Mouse (Mus musculus) MEL (cell line): ENCODE results near the gene Scn1b. TPM values are rescaled to one million over a fixed set of nuclear protein-coding genes. Genes with fewer than 3 reads are reported as not detected.

Source experiments
- DNase-seq: peaks from one replicate; pipeline ENCODE4 v3.0.0; 2011; ENCODE audit warnings: low read depth, low spot score
- H3K27ac ChIP-seq: 2 replicates; pipeline ENCODE4 v1.5.1; 2012; ENCODE audit warnings: low read depth, mild to moderate bottlenecking, control low read depth, low read length, moderate library complexity; ENCODE audit not compliant: control insufficient read depth
- H3K27me3 ChIP-seq, 2 experiments: fragments of 150-350 bp in 1 of 2; sonication (generic) in 1 of 2; 2 replicates each; pipeline ENCODE4 v1.6.1; 2012; ENCODE audit warnings: low read length in 2 of 2, mild to moderate bottlenecking in 2 of 2, improper control_type of control experiment in 1 of 2, moderate library complexity in 1 of 2; ENCODE audit not compliant: insufficient read depth in 2 of 2, control insufficient read depth in 1 of 2
- H3K36me3 ChIP-seq, 2 experiments: 2 replicates each; pipeline ENCODE4 v1.6.1; 2012 to 2014; ENCODE audit warnings: low read length in 2 of 2, improper control_type of control experiment in 1 of 2, inconsistent platforms in 1 of 2, mild to moderate bottlenecking in 1 of 2; ENCODE audit not compliant: insufficient read depth in 2 of 2, control insufficient read depth in 1 of 2
- H3K4me1 ChIP-seq, 2 experiments: fragments of 150-350 bp in 1 of 2; sonication (generic) in 1 of 2; 2 replicates each; pipeline ENCODE4 v1.6.1; 2012; ENCODE audit warnings: low read length in 2 of 2, improper control_type of control experiment in 1 of 2, mild to moderate bottlenecking in 1 of 2; ENCODE audit not compliant: insufficient read depth in 2 of 2, control insufficient read depth in 1 of 2
- H3K4me3 ChIP-seq, 2 experiments: fragments of 150-350 bp in 1 of 2; sonication (generic) in 1 of 2; 2 replicates each; pipeline ENCODE4 v1.5.1; 2012; ENCODE audit warnings: low read depth in 2 of 2, low read length in 2 of 2, mild to moderate bottlenecking in 2 of 2, moderate library complexity in 2 of 2, control low read depth in 1 of 2, improper control_type of control experiment in 1 of 2; ENCODE audit not compliant: control insufficient read depth in 1 of 2, insufficient read depth in 1 of 2
- H3K79me2 ChIP-seq: 2 replicates; pipeline ENCODE4 v1.6.1; 2012; ENCODE audit warnings: mild to moderate bottlenecking, low read length, moderate library complexity; ENCODE audit not compliant: control insufficient read depth, poor library complexity, insufficient read depth
- H3K9ac ChIP-seq: 2 replicates; pipeline ENCODE4 v1.6.1; 2012; ENCODE audit warnings: low read depth, mild to moderate bottlenecking, control low read depth, low read length, moderate library complexity; ENCODE audit not compliant: control insufficient read depth, poor library complexity, severe bottlenecking
- H3K9me3 ChIP-seq: fragments of 150-350 bp; sonication (generic); replicated peaks from 2 replicates; pipeline ENCODE4 v1.6.1; 2012; ENCODE audit warnings: mild to moderate bottlenecking, low read length, improper control_type of control experiment, moderate library complexity; ENCODE audit not compliant: insufficient read depth
- BHLHE40 ChIP-seq: IDR thresholded peaks from 2 replicates; pipeline ENCODE4 v1.6.1; 2012; ENCODE audit warnings: low read depth, mild to moderate bottlenecking, inconsistent platforms, low read length, improper control_type of control experiment, borderline replicate concordance
- CHD2 ChIP-seq: IDR thresholded peaks from 2 replicates; pipeline ENCODE4 v1.6.1; 2011; ENCODE audit warnings: low read length, improper control_type of control experiment
- CTCF ChIP-seq, 3 experiments: IDR thresholded peaks in 2 of 3; conservative IDR thresholded peaks in 1 of 3; 2 replicates each; pipeline ENCODE4 v1.5.1; 2011 to 2012; ENCODE audit warnings: low read length in 3 of 3, low read depth in 2 of 3, mild to moderate bottlenecking in 2 of 3, improper control_type of control experiment in 1 of 3, inconsistent platforms in 1 of 3, mixed read lengths in 1 of 3, moderate library complexity in 1 of 3; ENCODE audit not compliant: control insufficient read depth in 1 of 3, insufficient read depth in 1 of 3, poor library complexity in 1 of 3, severe bottlenecking in 1 of 3
- E2F4 ChIP-seq: IDR thresholded peaks from 2 replicates; pipeline ENCODE4 v1.6.1; 2011; ENCODE audit warnings: low read depth, low read length, improper control_type of control experiment, borderline replicate concordance
- EP300 ChIP-seq, 2 experiments: IDR thresholded peaks; 2 replicates each; pipeline ENCODE4 v1.6.1; 2011; ENCODE audit warnings: improper control_type of control experiment in 2 of 2, low read length in 2 of 2, low read depth in 1 of 2, mild to moderate bottlenecking in 1 of 2
- ETS1 ChIP-seq: IDR thresholded peaks from 2 replicates; pipeline ENCODE4 v1.6.1; 2012; ENCODE audit warnings: low read depth, mild to moderate bottlenecking, inconsistent platforms, low read length, improper control_type of control experiment, moderate library complexity
- KAT2A ChIP-seq: conservative IDR thresholded peaks from 2 replicates; pipeline ENCODE4 v1.6.1; 2012; ENCODE audit warnings: low read depth, low read length, improper control_type of control experiment, inconsistent platforms
- MAFK ChIP-seq: IDR thresholded peaks from 2 replicates; pipeline ENCODE4 v1.6.1; 2011; ENCODE audit warnings: low read depth, mild to moderate bottlenecking, low read length, improper control_type of control experiment, borderline replicate concordance
- MAX ChIP-seq: IDR thresholded peaks from 2 replicates; pipeline ENCODE4 v1.6.1; 2011; ENCODE audit warnings: low read length, improper control_type of control experiment
- MXI1 ChIP-seq: IDR thresholded peaks from 2 replicates; pipeline ENCODE4 v1.6.1; 2011; ENCODE audit warnings: mild to moderate bottlenecking, low read depth, low read length, improper control_type of control experiment
- NELFE ChIP-seq: IDR thresholded peaks from 2 replicates; pipeline ENCODE4 v1.6.1; 2011; ENCODE audit warnings: low read depth, low read length, improper control_type of control experiment
- NRF1 ChIP-seq: IDR thresholded peaks from 2 replicates; pipeline ENCODE4 v1.6.1; 2014; ENCODE audit warnings: low read depth, mild to moderate bottlenecking, inconsistent platforms, low read length, improper control_type of control experiment, moderate library complexity; ENCODE audit not compliant: poor library complexity, insufficient read depth, severe bottlenecking
- POLR2AphosphoS5 ChIP-seq: IDR thresholded peaks from 2 replicates; pipeline ENCODE4 v1.6.1; 2012; ENCODE audit warnings: low read depth, borderline replicate concordance, mild to moderate bottlenecking, inconsistent platforms, low read length, moderate library complexity, mixed read lengths
- RAD21 ChIP-seq: IDR thresholded peaks from 2 replicates; pipeline ENCODE4 v1.6.1; 2011; ENCODE audit warnings: mild to moderate bottlenecking, low read depth, low read length, improper control_type of control experiment
- SIN3A ChIP-seq: IDR thresholded peaks from 2 replicates; pipeline ENCODE4 v1.6.1; 2012; ENCODE audit warnings: low read length, improper control_type of control experiment, inconsistent platforms
- SMC3 ChIP-seq: IDR thresholded peaks from 2 replicates; pipeline ENCODE4 v1.6.1; 2011; ENCODE audit warnings: low read depth, low read length, improper control_type of control experiment
- TAL1 ChIP-seq: IDR thresholded peaks from 2 replicates; pipeline ENCODE4 v1.6.1; 2012; ENCODE audit warnings: mild to moderate bottlenecking, inconsistent platforms, low read length, moderate library complexity, mixed read lengths
- TBP ChIP-seq: IDR thresholded peaks from 2 replicates; pipeline ENCODE4 v1.8.0; 2011; ENCODE audit warnings: low read depth, low read length, improper control_type of control experiment
- UBTF ChIP-seq: IDR thresholded peaks from 2 replicates; pipeline ENCODE4 v1.6.1; 2012; ENCODE audit warnings: low read depth, mild to moderate bottlenecking, inconsistent platforms, low read length, improper control_type of control experiment, moderate library complexity, borderline replicate concordance; ENCODE audit not compliant: insufficient read depth
- USF2 ChIP-seq, 2 experiments: IDR thresholded peaks; 2 replicates each; pipeline ENCODE4 v1.6.1; 2011 to 2012; ENCODE audit warnings: improper control_type of control experiment in 2 of 2, low read length in 2 of 2, borderline replicate concordance in 1 of 2, inconsistent platforms in 1 of 2, low read depth in 1 of 2, mild to moderate bottlenecking in 1 of 2; ENCODE audit not compliant: insufficient read depth in 1 of 2
- ZC3H11A ChIP-seq: IDR thresholded peaks from 2 replicates; pipeline ENCODE4 v1.6.1; 2012; ENCODE audit warnings: low read depth, mild to moderate bottlenecking, inconsistent platforms, low read length, improper control_type of control experiment
- ZKSCAN1 ChIP-seq: IDR thresholded peaks from 2 replicates; pipeline ENCODE4 v1.6.1; 2012; ENCODE audit warnings: low read depth, mild to moderate bottlenecking, inconsistent platforms, low read length, improper control_type of control experiment, moderate library complexity
- ZNF384 ChIP-seq: IDR thresholded peaks from 2 replicates; pipeline ENCODE4 v1.6.1; 2012; ENCODE audit warnings: low read depth, mild to moderate bottlenecking, inconsistent platforms, low read length, improper control_type of control experiment
- polyA plus RNA-seq, 2 experiments: library from polyadenylated mRNA; stranded (reverse) in 1 of 2; unstranded in 1 of 2; fragments of >175 nt in 1 of 2; fragments of >200 nt in 1 of 2; gene quantifications; 2 replicates each; pipeline versions ENCODE4 v1.2.1 to v1.2.4; 2012; ENCODE audit warnings: low replicate concordance in 2 of 2, low read depth in 1 of 2; ENCODE audit not compliant: insufficient read length in 2 of 2, insufficient read depth in 1 of 2, missing spikeins in 1 of 2
- total RNA-seq: library from RNA; depleted of rRNA; stranded (reverse); fragments of 300-350 nt; gene quantifications from 2 replicates; pipeline ENCODE4 v1.2.3, GENCODE M21; 2012

Scn1b gene
- total and polyA plus RNA-seq, 3 experiments, result not detected

DNA sequence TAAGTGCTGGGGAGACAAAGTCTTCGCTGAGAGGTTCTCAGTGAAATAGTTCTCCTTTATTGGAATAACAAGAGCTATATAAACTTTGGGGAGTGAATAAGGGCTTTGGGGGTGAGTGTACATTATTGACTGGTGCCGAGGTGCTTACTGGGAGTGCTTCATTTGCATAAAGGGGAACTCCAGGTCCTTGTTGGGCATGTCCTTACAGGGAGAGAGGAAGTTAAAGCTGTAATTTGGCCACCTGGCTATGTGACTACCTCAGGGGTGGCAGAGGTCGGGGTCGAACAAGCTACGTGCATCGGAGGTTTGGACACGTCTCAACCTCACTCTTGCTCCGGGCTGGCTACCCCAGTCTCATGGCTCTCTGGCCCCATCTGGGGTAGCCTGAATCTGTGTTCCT, 47.7 kb upstream of the Scn1b start:
- Histone ChIP-seq H3K4me1 (peaks cover 0 to 9% of the 10 kb centered on the region in 2 experiments; a peak in 2 of 4 replicates), H3K9ac (no peak overlapping the region), H3K4me3 (no peak overlapping the region), H3K36me3 (no peaks in the 10 kb centered on the region; a peak in 1 of 4 replicates), H3K9me3 (no peaks in the 10 kb centered on the region), H3K27me3 (no peaks in the 10 kb centered on the region), H3K27ac (no peak overlapping the region), H3K79me2 (no peaks in the 10 kb centered on the region)
- peak; percentile 46 for DNase-seq
- TF ChIP-seq TBP, result no peak
- no peak for TF ChIP-seq TAL1
- TF ChIP-seq POLR2AphosphoS5, result no peak
- no peak for TF ChIP-seq NRF1
- TF ChIP-seq BHLHE40, result no peak
- no peak for TF ChIP-seq MXI1
- TF ChIP-seq CHD2, result no peak
- TF ChIP-seq SIN3A, result no peak
- TF ChIP-seq USF2 (IDR thresholded peaks at IDR 0.05; ENCODE audit: borderline replicate concordance in 1 of 2, insufficient read depth in 1 of 2, low read depth in 1 of 2, low read length in 2 of 2), result no peak
- no peak for TF ChIP-seq UBTF
- TF ChIP-seq ETS1, result no peak
- TF ChIP-seq MAFK, result no peak
- no peak for TF ChIP-seq KAT2A
- TF ChIP-seq ZKSCAN1, result no peak
- no peak for TF ChIP-seq E2F4
- no peak for TF ChIP-seq CTCF (IDR thresholded peaks at IDR 0.05 in 2 of 3, conservative IDR thresholded peaks at IDR 0.05 in 1 of 3; ENCODE audit: control insufficient read depth in 1 of 3, insufficient read depth in 1 of 3, low read depth in 2 of 3, low read length in 3 of 3, poor library complexity in 1 of 3, severe bottlenecking in 1 of 3)
- TF ChIP-seq MAX, result no peak
- no peak for TF ChIP-seq EP300 (IDR thresholded peaks at IDR 0.05; ENCODE audit: low read depth in 1 of 2, low read length in 2 of 2)
- TF ChIP-seq ZNF384, result no peak

- peak; percentile 79 for DNase-seq
- no peaks in the 10 kb centered on the region for H3K27me3 ChIP-seq
- peaks cover 0 to 9% of the 10 kb centered on the region in 2 experiments; a peak in 2 of 4 replicates for H3K4me1 ChIP-seq
These were observed 45.4 kb upstream of the Scn1b start for GRCm38 (mm10) chr7:31172238-31172637.

More at GRCm38 (mm10) chr7:31172238-31172637, 45.4 kb upstream of the Scn1b start:
- peak; percentile 66 to 83 (median 81) for TF ChIP-seq CTCF (IDR thresholded peaks at IDR 0.05 in 2 of 3, conservative IDR thresholded peaks at IDR 0.05 in 1 of 3; ENCODE audit: control insufficient read depth in 1 of 3, insufficient read depth in 1 of 3, low read depth in 2 of 3, low read length in 3 of 3, poor library complexity in 1 of 3, severe bottlenecking in 1 of 3)
- TF ChIP-seq ZC3H11A, result peak; percentile 64
- TF ChIP-seq NELFE, result no peak
- TF ChIP-seq EP300 (IDR thresholded peaks at IDR 0.05; ENCODE audit: low read depth in 1 of 2, low read length in 2 of 2), result no peak
- no peak for TF ChIP-seq POLR2AphosphoS5
- TF ChIP-seq SMC3, result peak; percentile 77
- TF ChIP-seq RAD21, result peak; percentile 81
- no peaks in the 10 kb centered on the region for H3K9me3 ChIP-seq
- no peak overlapping the region for H3K4me3 ChIP-seq
- no peaks in the 10 kb centered on the region for H3K79me2 ChIP-seq
- H3K27ac ChIP-seq, result no peak overlapping the region
- no peaks in the 10 kb centered on the region; a peak in 1 of 4 replicates for H3K36me3 ChIP-seq
- H3K9ac ChIP-seq, result no peak overlapping the region
